Mouse (Mus musculus) thymus, postnatal 25 days (tissue): ENCODE data around the gene Efemp1.

ENCODE experiments used
- DNase-seq: peaks from one replicate; pipeline ENCODE4 v3.0.0; 2022

The Efemp1 gene

GRCm38 (mm10) chr11:28939651-28940050 lies 86.6 kb downstream of the Efemp1 start:
- no peak for DNase-seq

- no peak for DNase-seq
These were observed 98.7 kb downstream of the Efemp1 start for GRCm38 (mm10) chr11:28951586-28952210.

GRCm38 (mm10) chr11:28954673-28955304 lies 101.8 kb downstream of the Efemp1 start:
- no peak for DNase-seq

DNA sequence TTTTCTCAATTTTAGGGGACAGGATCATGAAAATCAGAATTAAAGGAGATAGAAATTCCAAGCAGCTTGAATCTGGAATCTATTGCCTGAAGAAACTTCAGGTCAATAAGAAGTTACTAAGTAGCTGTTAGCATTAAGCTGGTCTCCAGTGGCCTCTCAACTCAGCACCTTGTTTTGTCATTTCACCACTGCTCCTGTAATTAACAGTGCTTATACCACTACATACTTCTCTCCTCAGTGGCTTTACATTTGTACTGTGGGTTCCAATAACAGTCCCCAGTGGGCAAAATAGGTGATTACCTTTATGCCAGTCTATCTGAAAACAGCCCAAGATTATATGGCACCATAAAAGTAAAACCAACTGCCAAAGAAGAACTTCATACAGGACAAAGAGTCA lies 102.3 kb downstream of the Efemp1 start:
- DNase-seq = no peak

DNA sequence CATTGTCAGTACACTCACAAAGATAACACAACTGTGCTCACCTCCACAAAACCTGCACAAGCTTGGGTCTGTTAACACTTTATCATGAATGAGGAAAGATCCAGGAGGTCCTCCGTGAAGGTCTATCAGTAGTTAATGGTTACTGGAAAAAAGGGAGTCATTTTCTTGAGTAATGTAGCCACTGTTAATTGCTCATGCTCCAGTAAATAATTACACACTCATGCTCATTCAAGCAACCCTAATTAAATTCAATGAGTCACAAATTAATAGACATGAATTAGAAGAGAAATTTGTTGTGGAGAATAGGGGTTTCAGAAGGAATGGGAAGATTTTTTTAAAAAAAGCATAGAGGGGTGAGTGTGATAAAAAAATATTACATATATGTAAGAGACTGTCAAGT lies 108.4 kb downstream of the Efemp1 start:
- no peak for DNase-seq
